Mouse (Mus musculus): ENCODE measurements at regions not wholly inside any gene's neighbourhood (a gene's known extent, or its start where the extent isn't known, plus 50 kb on each side); places are given as distances from the start of the nearest gene placed in this dataset.

DNA sequence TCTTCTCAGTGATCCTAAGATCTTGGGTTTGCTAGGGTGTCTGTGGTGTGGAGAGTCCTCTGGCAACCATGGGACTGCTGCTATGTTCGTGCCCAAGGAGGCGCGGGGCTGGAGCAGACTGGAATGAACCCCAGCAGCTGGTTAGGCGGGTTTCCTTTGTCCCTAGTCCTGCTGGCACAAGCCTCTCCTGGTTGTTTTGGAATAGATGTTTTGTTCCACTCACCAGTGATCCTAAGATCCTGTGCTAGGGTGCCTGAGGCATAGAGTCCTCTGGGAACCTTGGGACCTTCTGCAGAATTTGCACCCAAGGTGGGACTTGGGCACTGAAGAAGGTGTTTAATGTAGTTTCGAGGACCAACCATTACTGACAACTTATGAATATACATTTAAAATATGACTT is 1205.9 kb upstream of the Gm8797 start:
- H3K9me3 ChIP-seq, result no peaks in the 10 kb centered on the region
- H3K4me2 ChIP-seq (replicated peaks), result no peak overlapping the region
- no peaks in the 10 kb centered on the region for H3K4me1 ChIP-seq
- no peak overlapping the region for H3K27ac ChIP-seq
- ATAC-seq (ENCODE audit: low FRiP score, low read depth), result no peak
- no peak overlapping the region for H3K9ac ChIP-seq
- H3K36me3 ChIP-seq, result no peaks in the 10 kb centered on the region
- no peak overlapping the region for H3K4me3 ChIP-seq
- WGBS, result 85% methylated on average over 5 of the region's 5 CpGs
- H3K27me3 ChIP-seq (replicated peaks), result no peaks in the 10 kb centered on the region

DNA sequence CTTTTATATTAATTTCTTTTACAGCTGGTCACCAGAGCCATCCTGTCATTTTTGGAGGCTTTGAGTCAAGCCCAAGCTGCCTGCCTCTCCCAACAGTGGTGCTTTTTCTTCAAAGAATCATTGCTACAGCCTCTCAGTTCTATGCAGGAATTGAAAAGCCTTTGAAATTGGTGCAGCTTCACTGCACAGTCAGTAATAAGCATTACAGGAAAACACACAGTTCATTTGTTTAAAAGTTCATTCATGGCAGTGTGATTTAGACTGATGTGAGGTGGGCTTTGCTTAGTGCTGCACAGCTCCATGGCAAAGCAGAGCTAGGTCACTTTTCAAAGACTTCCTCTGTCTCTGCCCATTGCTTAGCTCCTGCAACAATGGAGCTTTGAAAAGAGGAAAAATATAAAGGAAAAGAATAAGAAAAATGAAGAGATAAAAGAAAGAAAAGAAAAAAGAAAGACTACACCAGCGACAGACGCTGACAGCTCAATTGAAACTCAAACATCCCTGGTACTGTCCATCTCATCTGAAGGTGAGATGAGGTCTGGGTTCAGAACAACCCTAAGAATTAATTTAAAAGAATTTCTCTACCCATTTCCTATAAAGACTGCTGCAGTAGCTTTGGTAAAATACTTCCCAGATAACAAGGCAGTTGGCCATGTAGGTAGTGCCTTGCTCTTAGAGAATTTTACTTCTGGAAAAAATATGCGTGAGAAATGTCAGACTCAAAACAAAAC is 1204.3 kb upstream of the Gm8797 start:
- 37% methylated on average over 3 of the region's 3 CpGs for WGBS
- no peak overlapping the region for H3K27ac ChIP-seq

DNA sequence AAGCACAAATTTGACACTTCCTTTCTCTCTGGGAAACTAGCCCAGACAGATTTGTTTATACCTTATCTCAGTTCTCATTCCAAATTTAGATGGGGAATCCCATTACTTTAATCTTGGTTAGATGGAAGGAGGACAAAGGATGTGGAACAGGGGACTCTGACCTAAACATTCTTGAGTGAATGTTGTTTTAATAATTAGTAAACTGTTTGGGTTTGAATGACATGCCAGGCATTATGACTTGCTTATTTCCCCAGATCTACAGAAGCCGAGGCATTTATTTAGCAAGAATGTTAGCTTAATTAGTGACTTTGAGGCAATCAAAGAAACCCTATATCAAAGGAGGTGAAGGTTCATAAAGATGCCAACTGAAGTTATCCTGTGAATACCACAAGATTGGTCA is 1189.9 kb upstream of the Gm8797 start:
- Histone ChIP-seq H3K27me3 (replicated peaks) (no peaks in the 10 kb centered on the region), H3K4me3 (no peak overlapping the region), H3K4me2 (replicated peaks) (no peak overlapping the region), H3K36me3 (no peaks in the 10 kb centered on the region), H3K9me3 (no peaks in the 10 kb centered on the region), H3K27ac (no peak overlapping the region), H3K4me1 (no peaks in the 10 kb centered on the region), H3K9ac (no peak overlapping the region)
- no peak for ATAC-seq (ENCODE audit: low FRiP score, low read depth)
- 81% methylated on average over 1 of the region's 1 CpGs for WGBS

More for the DNA sequence above, 1204.3 kb upstream of the Gm8797 start:
- no peak overlapping the region for H3K4me2 ChIP-seq (replicated peaks)
- H3K4me3 ChIP-seq, result no peak overlapping the region
- ATAC-seq (ENCODE audit: low FRiP score, low read depth), result peak; percentile 94
- H3K9me3 ChIP-seq, result no peaks in the 10 kb centered on the region
- no peak overlapping the region for H3K9ac ChIP-seq
- no peaks in the 10 kb centered on the region for H3K4me1 ChIP-seq
- H3K27me3 ChIP-seq (replicated peaks), result no peaks in the 10 kb centered on the region
- no peaks in the 10 kb centered on the region for H3K36me3 ChIP-seq

DNA sequence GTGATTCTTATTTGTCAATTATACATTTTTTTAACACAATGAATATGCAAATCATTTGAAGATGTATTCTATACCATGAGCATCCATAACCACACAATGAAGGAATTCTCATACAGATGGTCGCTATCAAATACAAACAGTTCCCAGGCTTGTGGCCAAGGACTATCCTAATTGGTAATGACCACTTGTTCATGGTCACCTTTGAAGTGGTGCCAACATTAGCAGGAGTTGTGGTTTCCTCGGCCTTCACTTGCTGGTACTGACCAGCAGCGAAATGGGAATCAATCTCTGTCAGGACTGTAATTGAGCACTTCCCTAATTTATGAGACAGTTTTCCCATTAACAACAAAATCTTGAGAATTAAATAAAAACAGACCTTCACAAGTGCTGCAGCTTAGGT is 1168.1 kb upstream of the Gm8797 start:
- Histone ChIP-seq H3K9ac (no peak overlapping the region), H3K27me3 (replicated peaks) (no peaks in the 10 kb centered on the region), H3K4me1 (no peaks in the 10 kb centered on the region), H3K4me3 (no peak overlapping the region), H3K4me2 (replicated peaks) (no peak overlapping the region), H3K36me3 (no peaks in the 10 kb centered on the region), H3K27ac (no peak overlapping the region), H3K9me3 (no peaks in the 10 kb centered on the region)
- no peak for ATAC-seq (ENCODE audit: low FRiP score, low read depth)
- WGBS, result 77% methylated on average over 3 of the region's 3 CpGs

DNA sequence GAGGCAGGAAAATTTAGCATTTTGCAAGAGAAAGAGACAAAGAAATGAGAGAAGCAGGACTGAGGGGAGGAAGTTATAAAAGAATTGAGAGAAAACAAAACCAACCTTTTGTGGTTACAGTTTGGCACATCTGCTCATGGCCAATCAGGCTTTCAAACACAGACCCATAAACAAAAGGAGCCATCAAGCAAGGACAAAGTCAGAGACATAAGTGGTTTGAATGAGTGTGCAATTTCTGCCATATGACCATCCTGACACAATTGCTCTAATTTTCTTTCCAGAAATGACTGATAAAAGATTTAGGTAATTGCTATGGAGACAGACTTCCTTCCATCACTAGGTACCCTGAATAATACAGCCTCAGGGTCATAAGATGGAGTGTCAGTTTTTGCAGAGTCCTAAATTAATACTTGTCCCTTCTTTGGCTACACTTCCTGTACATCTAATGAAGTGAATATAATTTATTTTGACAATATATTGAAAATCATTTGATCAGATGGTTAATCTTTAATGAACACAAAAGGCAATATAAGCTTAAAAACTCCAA is 1156.6 kb upstream of the Gm8797 start:
- no peak for ATAC-seq (ENCODE audit: low FRiP score, low read depth)
- H3K27me3 ChIP-seq (replicated peaks), result no peaks in the 10 kb centered on the region
- no peak overlapping the region for H3K4me2 ChIP-seq (replicated peaks)
- H3K4me1 ChIP-seq, result no peaks in the 10 kb centered on the region
- H3K27ac ChIP-seq, result no peak overlapping the region
- H3K36me3 ChIP-seq, result no peaks in the 10 kb centered on the region
- no peak overlapping the region for H3K4me3 ChIP-seq
- H3K9ac ChIP-seq, result no peak overlapping the region
- H3K9me3 ChIP-seq, result no peaks in the 10 kb centered on the region

DNA sequence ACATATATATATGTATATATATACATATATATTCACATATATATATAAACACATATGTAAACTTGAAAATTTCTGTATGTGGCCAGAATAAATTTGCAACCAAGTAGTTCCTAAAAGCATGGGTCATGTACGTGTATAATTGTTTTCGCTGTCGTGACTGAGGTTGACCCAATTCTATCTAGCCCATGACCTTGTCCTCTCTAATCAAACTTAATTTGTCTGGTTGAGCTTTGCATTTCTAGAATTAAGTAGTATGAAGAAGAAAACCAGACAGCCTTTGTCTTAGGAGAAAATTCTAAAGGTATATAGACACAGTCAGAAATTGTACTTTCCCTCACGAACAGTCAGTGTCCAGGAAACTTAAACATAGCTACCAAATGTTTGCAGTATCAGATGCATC is 1156.1 kb upstream of the Gm8797 start:
- Histone ChIP-seq H3K27ac (no peak overlapping the region), H3K9me3 (no peaks in the 10 kb centered on the region), H3K4me3 (no peak overlapping the region), H3K27me3 (replicated peaks) (no peaks in the 10 kb centered on the region), H3K4me1 (no peaks in the 10 kb centered on the region), H3K9ac (no peak overlapping the region), H3K36me3 (no peaks in the 10 kb centered on the region), H3K4me2 (replicated peaks) (no peak overlapping the region)
- 87% methylated on average over 4 of the region's 4 CpGs for WGBS
- ATAC-seq (ENCODE audit: low FRiP score, low read depth), result no peak
